Mouse (Mus musculus): ENCODE results near the gene Lmln.
"Not testable (repeated sequence)": the region's sequence is repeated elsewhere in the genome, so short reads cannot be mapped to it uniquely, and the experiment has no call there.

Gene Lmln

GRCm38 (mm10) chr16:33141758-33142280 is 79.5 kb downstream of the Lmln start:
- no peak for DNase-seq

- no peak for DNase-seq
These were observed 81.1 kb downstream of the Lmln start for GRCm38 (mm10) chr16:33143452-33143851.

GRCm38 (mm10) chr16:33146185-33146584 is 83.9 kb downstream of the Lmln start:
- no peak for DNase-seq

- DNase-seq: no peak
These were observed 85.8 kb downstream of the Lmln start for GRCm38 (mm10) chr16:33148135-33148534.

GRCm38 (mm10) chr16:33150875-33151274 is 88.6 kb downstream of the Lmln start:
- DNase-seq: not testable (repeated sequence)

- DNase-seq: peak; percentile 34
These were observed 89.2 kb downstream of the Lmln start for GRCm38 (mm10) chr16:33151558-33151957.

- DNase-seq: peak; percentile 22
These were observed 92.7 kb downstream of the Lmln start for GRCm38 (mm10) chr16:33154992-33155391.

- no peak for DNase-seq
These were observed 95.7 kb downstream of the Lmln start for GRCm38 (mm10) chr16:33158006-33158405.

- no peak for DNase-seq
These were observed 96.3 kb downstream of the Lmln start for GRCm38 (mm10) chr16:33158590-33159071.

GRCm38 (mm10) chr16:33159363-33159762 is 97.0 kb downstream of the Lmln start:
- DNase-seq: no peak

- DNase-seq: no peak
These were observed 101.2 kb downstream of the Lmln start for GRCm38 (mm10) chr16:33163330-33164090.

GRCm38 (mm10) chr16:33166284-33166683 is 104.0 kb downstream of the Lmln start:
- DNase-seq: not testable (repeated sequence)

GRCm38 (mm10) chr16:33167537-33167936 is 105.2 kb downstream of the Lmln start:
- no peak for DNase-seq

- no peak for DNase-seq
These were observed 107.2 kb downstream of the Lmln start for GRCm38 (mm10) chr16:33169471-33170034.

GRCm38 (mm10) chr16:33170716-33171587 is 108.6 kb downstream of the Lmln start:
- no peak for DNase-seq

GRCm38 (mm10) chr16:33171800-33172199 is 109.5 kb downstream of the Lmln start:
- no peak for DNase-seq

- no peak for DNase-seq
These were observed 110.8 kb downstream of the Lmln start for GRCm38 (mm10) chr16:33173151-33173550.

GRCm38 (mm10) chr16:33174695-33175094 is 112.4 kb downstream of the Lmln start:
- no peak for DNase-seq

- not testable (repeated sequence) for DNase-seq
These were observed 114.5 kb downstream of the Lmln start for GRCm38 (mm10) chr16:33176831-33177230.

All from cerebellum, adult 11 months (tissue).